Mouse (Mus musculus) E14TG2a.4 (cell line): ENCODE measurements at regions not wholly inside any gene's neighbourhood (a gene's known extent, or its start where the extent isn't known, plus 50 kb on each side); places are given as distances from the start of the nearest gene placed in this dataset.

ENCODE experiments used
- H3K27me3 ChIP-seq: 2 replicates; pipeline ENCODE4 v1.6.1; 2014; ENCODE audit warnings: low read length, control low read depth; ENCODE audit not compliant: insufficient read depth
- H3K36me3 ChIP-seq: 2 replicates; pipeline ENCODE4 v1.6.1; 2014; ENCODE audit warnings: low read length, control low read depth; ENCODE audit not compliant: insufficient read depth
- H3K4me1 ChIP-seq: replicated peaks from 2 replicates; pipeline ENCODE4 v1.6.1; 2014; ENCODE audit warnings: low read depth, low read length, control low read depth
- H3K4me3 ChIP-seq: replicated peaks from 2 replicates; pipeline ENCODE4 v1.5.1; 2014; ENCODE audit warnings: mild to moderate bottlenecking, low read length
- H3K9me3 ChIP-seq: 2 replicates; pipeline ENCODE4 v1.6.1; 2014; ENCODE audit warnings: low read length, control low read depth
- CTCF ChIP-seq: conservative IDR thresholded peaks from 2 replicates; pipeline ENCODE4 v1.5.1; 2014; ENCODE audit warnings: low read length
- NANOG ChIP-seq: IDR thresholded peaks from 2 replicates; pipeline ENCODE4 v1.6.1; 2014; ENCODE audit warnings: borderline replicate concordance, low read length, mixed read lengths
- POU5F1 ChIP-seq: IDR thresholded peaks from 2 replicates; pipeline ENCODE4 v1.6.1; 2014; ENCODE audit warnings: low read length, borderline replicate concordance

DNA sequence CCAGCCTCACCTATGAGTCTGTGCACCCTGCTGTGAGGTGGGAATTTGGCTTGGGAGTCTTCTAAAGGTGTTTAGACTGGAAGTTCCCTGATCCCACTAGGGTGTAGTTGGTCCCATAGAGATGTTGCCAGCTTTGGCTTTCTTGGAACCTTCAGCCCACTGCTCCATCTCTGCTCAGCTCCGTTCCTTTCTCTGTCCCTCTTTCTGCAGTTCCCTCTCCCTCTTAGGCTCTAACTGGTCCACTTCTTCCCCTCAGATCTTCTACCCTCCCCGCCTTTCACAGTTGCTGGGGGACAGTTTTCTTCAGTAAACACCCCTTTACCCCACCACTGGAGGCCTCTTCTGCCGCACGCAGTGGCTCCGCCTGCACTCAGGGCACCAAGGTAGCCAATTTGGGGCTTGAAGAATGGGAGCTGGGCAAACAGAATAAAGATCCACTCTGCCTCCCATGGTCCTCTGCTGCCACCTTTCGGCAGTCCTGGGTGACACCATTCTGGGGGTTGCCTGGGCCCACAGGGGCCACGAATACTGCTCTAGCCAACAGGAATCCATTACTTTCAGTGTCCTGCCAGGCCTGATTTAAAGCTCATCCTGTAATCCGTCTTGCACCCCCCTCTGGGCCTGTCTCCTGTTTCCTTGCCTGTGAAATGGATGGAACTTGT, 162.9 kb upstream of the Tmem28 start:
- no peaks in the 10 kb centered on the region for H3K9me3 ChIP-seq
- no peaks in the 10 kb centered on the region for H3K36me3 ChIP-seq
- H3K4me1 ChIP-seq: no peaks in the 10 kb centered on the region
- no peak overlapping the region for H3K4me3 ChIP-seq
- peaks cover 7% of the 10 kb centered on the region; the same call in 1 of the 2 replicates for H3K27me3 ChIP-seq
- TF ChIP-seq POU5F1 (no peak), NANOG (no peak), CTCF (peak; percentile 67)

DNA sequence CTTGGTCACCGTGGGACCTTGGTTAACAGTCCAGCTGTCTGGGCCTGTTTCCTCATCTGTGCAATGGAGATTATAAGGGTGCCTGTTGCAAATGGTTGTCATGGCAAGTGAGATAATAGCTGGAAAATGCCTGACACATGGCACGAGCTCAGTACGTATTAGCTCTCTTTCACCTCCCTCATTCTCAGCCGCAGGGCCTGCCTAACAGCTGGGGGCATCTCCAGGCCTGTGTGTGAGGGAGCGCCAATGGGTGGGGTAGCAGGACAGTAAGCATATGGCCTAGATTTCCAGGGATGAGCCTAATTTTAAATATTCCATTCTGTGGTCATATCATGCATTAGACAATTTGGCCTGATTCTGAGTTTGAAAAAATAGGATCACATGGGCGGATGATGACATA, 163.8 kb upstream of the Tmem28 start:
- Histone ChIP-seq H3K27me3 (peaks cover 4% of the 10 kb centered on the region; the same call in 1 of the 2 replicates), H3K4me1 (no peaks in the 10 kb centered on the region), H3K36me3 (no peaks in the 10 kb centered on the region), H3K9me3 (no peaks in the 10 kb centered on the region), H3K4me3 (no peak overlapping the region)
- no peak for TF ChIP-seq NANOG
- TF ChIP-seq POU5F1: no peak
- no peak for TF ChIP-seq CTCF

DNA sequence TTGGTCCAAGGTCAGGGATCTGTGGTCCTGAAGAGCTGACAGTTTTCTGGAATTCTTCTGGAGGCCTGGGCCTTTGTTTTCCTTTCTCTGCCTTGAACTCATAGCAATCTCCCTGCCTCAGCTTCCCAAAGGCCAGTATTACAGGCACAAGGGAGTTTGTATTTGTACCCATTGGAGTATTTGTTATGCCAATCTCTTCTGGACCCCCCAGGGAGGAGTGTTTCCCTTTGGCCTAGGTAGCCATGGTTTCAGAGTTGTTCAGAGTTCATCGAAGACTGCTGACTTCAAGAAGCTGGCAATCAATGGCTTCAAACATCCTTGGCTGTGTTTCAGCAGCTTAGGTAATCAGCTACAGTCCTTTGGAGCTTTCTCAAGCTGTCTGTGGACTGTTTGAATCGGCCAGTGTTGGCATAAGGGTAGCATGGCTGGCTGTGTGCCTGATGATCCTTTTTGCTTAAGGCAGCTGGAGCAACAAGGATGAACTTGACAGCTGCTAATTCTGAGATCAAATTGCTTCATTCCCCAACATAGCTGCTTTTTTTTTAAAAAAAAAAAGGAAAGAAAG, 161.2 kb upstream of the Pja1 start:
- Histone ChIP-seq H3K4me1 (no peaks in the 10 kb centered on the region), H3K27me3 (peaks cover 28% of the 10 kb centered on the region), H3K36me3 (no peaks in the 10 kb centered on the region), H3K4me3 (no peak overlapping the region), H3K9me3 (no peaks in the 10 kb centered on the region)
- TF ChIP-seq NANOG: no peak; the same call in 1 of the 2 replicates
- TF ChIP-seq POU5F1: 0 out of 2 replicates have a peak, but pooled peaks have one; percentile 42
- TF ChIP-seq CTCF: no peak

DNA sequence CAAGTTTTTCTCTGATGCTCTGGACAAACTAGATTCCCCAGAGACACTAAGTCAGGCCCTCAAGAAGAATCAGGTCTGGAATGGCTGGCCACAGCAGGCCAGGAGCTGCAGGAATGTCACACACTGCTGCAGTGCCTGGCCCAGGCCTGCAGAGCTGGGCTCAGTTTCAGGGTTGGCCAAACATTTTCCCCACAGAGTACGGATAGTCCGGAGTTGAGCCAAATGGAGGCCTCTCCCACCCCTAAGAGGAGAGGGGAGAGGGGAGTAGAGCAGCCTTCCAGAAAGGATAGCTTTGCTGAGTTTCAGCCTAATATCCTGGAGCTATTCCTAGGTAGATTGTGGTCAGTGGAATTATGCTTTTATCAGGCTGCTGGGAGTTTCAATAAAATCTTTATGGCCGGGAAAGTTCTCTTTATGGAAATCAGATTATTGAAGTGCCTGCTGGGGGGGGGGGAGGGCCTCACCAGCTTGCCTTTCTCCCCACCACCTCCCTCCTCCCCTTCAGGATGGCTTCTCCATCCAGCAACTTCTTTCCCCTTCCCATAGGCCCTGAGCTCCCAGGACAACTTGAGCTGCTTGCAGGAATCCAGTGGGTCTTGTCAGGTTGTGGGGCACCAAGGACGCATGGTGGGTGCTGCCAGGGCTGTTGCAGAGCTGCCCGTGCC, 153.6 kb upstream of the Pja1 start:
- TF ChIP-seq CTCF (no peak), NANOG (no peak), POU5F1 (no peak)

DNA sequence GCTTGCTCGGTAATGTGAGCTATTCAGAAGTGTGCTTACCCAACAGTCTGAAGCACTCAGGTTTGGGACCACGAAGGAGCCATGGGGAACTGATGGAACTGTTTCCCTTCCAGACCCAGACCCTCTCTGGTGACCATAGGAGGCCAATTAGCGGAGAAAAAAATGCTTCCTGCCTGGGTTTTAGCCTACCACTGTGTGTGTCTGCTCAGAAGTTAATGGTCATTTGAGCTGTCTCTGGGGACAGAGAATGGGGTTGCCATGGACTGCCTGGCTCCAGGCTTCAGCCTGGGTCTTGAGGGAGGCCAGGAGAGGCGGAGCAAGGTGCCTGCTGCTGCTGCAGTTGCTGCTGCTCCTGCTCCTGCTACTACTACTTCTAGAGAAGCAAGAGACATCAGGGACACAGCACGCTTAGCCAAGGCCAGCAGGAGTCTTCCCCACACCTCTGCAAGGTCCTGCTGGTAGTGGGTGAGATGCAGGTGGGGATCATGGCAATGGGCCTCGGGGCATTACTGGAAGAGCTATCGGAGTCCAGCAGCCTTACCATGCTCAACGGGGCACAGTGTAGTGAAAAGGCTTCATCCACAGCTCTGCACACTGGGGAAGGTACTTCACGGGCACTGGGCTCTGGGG, 141.2 kb upstream of the Pja1 start:
- Histone ChIP-seq H3K4me3 (no peak overlapping the region), H3K36me3 (no peaks in the 10 kb centered on the region), H3K9me3 (no peaks in the 10 kb centered on the region), H3K4me1 (peaks cover 13% of the 10 kb centered on the region), H3K27me3 (peaks cover 48% of the 10 kb centered on the region)
- no peak for TF ChIP-seq CTCF

More for the DNA sequence above, 153.6 kb upstream of the Pja1 start:
- Histone ChIP-seq H3K4me3 (no peak overlapping the region), H3K9me3 (no peaks in the 10 kb centered on the region), H3K27me3 (peaks cover 18% of the 10 kb centered on the region), H3K36me3 (no peaks in the 10 kb centered on the region), H3K4me1 (no peaks in the 10 kb centered on the region)

DNA sequence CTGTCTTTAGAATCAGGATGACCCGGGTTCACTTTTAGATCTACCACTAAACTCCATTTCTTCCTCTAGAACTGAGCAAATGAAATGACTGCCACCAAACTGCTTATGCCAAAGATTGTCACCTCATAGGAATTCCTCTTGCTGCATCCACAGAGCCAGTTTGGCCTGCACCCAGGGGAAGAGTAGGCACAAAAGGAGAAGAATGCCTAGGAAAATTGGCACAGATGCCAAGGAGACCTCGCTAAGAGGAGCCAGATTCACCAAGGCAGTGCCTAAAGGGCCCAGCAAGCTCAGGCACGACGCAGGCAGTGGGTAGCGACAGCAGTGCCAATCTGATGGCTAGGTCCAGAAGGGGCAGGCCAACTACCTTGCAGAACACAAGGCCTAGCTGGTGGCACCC, 139.0 kb upstream of the Pja1 start:
- Histone ChIP-seq H3K9me3 (no peaks in the 10 kb centered on the region), H3K27me3 (peaks cover 69% of the 10 kb centered on the region), H3K36me3 (no peaks in the 10 kb centered on the region), H3K4me3 (no peak overlapping the region), H3K4me1 (peaks cover 13% of the 10 kb centered on the region)
- TF ChIP-seq NANOG (no peak), CTCF (no peak), POU5F1 (no peak)

DNA sequence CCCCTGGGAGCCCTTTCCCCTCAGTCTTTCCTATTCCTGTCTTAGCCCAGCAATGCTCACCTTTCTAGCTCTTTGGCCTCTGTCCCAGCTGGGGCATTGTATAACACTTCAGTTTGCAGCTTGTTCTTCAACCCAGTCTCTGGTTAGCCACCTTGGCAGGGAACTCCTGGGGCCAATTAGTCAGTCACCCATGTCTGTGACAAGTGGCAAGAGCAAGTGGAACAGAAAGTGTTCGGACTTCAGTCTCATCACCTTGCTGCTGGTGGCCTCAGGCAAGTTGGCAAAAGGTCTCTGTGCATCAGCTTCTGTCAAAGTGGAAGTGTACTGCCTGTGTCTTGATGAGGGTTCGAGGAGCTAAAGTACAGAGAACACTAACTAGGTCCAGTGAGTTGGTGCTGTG, 138.5 kb upstream of the Pja1 start:
- no peak for TF ChIP-seq NANOG
- TF ChIP-seq POU5F1: no peak
- TF ChIP-seq CTCF: no peak
- Histone ChIP-seq H3K27me3 (peaks cover 71% of the 10 kb centered on the region), H3K4me3 (no peak overlapping the region), H3K4me1 (peaks cover 13% of the 10 kb centered on the region), H3K9me3 (no peaks in the 10 kb centered on the region), H3K36me3 (no peaks in the 10 kb centered on the region)

DNA sequence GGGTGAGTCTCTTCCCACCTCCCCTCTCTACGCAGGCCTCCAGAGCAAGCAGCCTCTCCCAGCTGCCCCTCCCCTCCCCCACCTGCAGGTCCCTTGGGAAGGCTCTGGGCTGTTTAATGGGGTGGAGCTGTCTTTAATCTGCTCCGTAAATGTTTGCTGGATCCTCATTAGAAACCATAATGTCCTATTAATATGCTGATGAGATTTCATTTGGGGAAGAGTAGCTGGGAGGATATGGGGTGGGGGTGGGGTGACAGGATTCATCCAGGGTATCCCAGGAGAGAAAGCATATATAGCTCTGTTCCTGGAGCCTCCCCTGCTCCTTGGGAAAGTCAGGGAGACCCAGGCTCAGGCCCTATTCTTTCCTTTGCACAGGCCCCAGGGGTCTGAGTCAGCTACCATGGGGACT, 137.2 kb upstream of the Pja1 start:
- peaks cover 79% of the 10 kb centered on the region for H3K27me3 ChIP-seq
- TF ChIP-seq POU5F1 (no peak), CTCF (no peak), NANOG (no peak)

More for the DNA sequence above, 137.2 kb upstream of the Pja1 start:
- Histone ChIP-seq H3K4me1 (peaks cover 13% of the 10 kb centered on the region), H3K4me3 (no peak overlapping the region), H3K9me3 (no peaks in the 10 kb centered on the region), H3K36me3 (no peaks in the 10 kb centered on the region)
